Mouse (Mus musculus) erythroid progenitor cell, adult 5-6 weeks (primary cell): ENCODE results near the gene AI481877. TPM values are rescaled to one million over a fixed set of nuclear protein-coding genes. Genes with fewer than 3 reads are reported as not detected.

Experiments used
- ATAC-seq: replicated peaks from 2 replicates; pipeline ENCODE4 v1.8.0; 2016; ENCODE audit warnings: moderate number of reproducible peaks, mild to moderate bottlenecking, moderate TSS enrichment, inconsistent platforms; ENCODE audit not compliant: poor library complexity, low FRiP score, severe bottlenecking
- total RNA-seq, 2 experiments: library from RNA; stranded (forward) in 1 of 2; stranded (reverse) in 1 of 2; fragments of 150-400 nt in 1 of 2; fragments of 186-747, 209-891 nt in 1 of 2; gene quantifications; 2 replicates each; pipeline versions ENCODE4 v1.2.3 to v1.2.4; 2015 to 2017; ENCODE audit warnings: low replicate concordance in 2 of 2

AI481877 gene
- total RNA-seq, 2 experiments from 2014 or later = not detected

DNA sequence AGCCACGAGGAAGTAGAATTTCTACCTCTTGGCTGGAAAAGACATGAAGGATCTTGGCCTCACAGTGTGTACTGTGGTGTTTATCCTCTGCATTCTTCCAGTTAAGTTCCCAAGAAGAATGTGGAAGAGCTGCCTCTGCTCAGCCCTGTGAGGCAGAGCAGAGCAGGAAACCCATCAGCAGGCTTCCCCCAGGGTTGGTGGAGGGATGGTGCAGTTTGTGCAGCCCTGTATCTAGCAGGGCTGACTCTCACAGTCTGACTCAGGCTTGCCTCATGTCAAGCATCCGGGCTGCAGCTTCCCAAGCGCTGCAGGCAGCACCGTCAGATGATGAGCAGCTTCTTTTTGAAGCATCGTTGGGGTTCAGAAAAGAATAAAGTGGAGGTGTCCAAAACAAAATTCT lies 10.3 kb upstream of the AI481877 start:
- no peak for ATAC-seq

DNA sequence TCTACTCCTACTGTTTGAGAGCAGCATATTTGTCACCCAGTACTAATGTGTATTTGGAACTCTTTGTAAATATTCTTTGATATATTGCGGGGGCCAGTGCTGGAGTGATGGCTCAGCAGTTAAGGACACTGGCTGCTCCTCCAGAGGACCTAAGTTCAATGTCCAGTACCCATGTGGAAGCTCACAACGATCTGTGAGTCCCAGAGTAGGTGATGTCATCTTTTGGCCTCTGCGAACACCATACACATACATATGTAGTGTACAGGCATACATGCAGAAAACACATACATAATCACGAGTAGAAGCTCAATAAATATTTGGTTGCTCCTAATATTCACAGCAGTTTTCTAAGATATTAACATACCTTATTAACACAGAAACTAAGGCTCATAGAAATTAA lies 9.8 kb downstream of the AI481877 start:
- no peak for ATAC-seq

DNA sequence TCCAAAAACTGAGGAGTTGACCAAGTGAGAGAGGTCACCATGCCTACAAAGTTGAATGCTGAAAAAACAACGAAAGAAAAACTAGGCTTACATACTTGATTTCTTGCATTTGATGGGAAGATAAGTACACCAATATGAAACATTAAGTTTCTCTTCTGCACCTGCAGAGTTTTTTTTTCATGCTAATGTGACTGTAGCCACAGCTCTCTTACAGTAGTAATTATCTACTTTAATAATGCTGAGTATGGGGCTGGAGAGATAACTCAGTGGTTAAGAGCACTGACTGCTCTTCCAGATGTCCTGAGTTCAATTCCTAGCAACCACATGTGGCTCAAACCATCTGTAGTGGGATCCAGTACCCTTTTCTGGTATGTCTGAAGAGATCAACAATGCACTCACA lies 13.7 kb downstream of the AI481877 start:
- no peak for ATAC-seq

DNA sequence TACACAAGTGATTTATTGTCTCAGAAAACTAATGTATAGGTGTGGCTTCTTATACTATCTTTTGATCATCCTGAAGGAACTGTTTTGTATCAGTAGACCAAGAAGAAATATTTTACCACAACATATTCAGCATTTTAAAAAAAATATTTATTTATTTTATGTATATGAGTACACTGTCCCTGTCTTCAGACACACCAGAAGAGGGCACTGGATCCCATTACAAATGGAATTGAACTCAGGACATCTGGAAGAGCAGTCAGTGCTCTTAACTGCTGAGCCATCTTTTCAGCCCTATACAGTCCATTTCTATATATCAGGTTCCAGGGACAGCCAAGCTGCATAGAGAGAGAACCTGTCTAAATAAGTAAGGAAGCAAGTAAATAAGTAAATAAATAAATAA lies 15.2 kb downstream of the AI481877 start:
- no peak for ATAC-seq

DNA sequence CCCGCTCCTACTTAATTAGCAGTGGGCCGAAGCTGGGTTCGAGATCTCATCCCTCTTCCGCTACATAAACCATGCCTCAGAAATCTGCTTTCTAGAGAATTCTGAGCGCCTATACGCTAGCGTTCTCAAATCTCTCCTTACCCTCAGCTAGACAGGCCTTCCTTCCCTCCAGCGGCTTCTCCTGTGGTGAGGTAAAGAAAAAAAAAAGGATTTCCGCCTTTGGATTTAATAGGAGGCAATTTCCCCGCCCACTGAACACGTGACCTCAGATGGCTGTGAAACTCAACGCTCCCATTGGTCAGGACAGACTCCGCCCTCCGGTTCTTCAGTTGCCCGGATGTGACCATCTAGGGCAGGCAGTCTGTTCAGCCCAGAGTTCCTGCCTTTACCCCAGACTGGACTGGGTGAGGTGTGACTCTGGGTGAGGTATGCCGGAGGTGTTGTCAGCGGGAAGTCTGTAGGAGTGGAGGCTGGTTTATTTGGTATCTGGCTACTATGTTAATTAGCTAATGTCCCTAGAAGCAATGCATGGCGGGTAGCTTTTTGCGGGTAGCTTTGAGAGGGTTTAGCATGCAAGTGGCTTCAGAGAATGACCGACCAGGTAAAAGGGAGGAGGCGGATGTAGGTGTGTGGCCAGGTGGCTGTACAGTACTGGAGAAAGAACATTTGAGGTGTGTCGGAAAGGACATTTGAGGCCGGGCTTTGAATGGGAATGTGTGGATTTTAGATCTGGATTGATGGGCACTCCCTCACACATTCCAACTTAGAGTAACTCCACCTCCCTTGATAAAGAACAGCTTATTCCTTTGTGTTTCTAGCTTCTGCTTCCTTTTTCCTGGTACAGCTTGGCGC lies 20.9 kb downstream of the AI481877 start:
- no peak for ATAC-seq

DNA sequence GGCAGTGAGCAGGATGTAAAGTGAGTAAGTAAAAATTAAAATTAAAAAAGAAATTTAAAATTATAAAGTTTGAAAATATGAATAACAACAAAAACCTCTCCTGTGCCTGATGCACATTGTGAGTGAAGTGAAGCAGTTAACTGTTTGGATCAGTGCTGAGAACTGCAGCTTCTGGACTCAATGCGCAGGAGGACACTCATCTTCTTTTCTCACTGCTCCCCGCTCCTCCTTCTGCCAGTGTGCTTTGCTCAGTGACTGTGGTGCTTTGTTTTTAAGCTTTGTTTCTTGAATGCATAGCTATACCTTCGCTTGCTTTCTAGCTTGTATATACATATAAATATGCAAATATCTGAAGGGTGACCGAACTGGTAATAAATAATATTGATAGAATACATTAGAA lies 30.1 kb downstream of the AI481877 start:
- ATAC-seq = no peak

DNA sequence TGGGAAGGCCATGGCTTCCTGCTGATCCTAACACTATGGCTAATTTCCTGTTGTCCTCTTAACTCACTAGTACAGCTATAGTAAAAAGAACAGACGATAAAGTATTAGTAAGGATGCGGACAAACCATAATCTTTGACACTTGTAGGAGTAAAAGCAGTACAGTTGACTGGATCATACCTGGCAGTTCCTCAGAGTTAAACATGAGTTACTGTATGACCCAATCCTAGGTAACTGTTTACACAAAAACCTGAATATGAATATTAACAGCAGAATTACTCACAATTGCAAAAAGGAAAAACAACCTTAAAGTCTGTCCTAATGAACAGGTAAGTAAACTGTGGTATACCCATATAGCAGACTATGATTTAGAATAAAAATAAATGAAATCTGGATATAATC lies 30.9 kb downstream of the AI481877 start:
- no peak for ATAC-seq

DNA sequence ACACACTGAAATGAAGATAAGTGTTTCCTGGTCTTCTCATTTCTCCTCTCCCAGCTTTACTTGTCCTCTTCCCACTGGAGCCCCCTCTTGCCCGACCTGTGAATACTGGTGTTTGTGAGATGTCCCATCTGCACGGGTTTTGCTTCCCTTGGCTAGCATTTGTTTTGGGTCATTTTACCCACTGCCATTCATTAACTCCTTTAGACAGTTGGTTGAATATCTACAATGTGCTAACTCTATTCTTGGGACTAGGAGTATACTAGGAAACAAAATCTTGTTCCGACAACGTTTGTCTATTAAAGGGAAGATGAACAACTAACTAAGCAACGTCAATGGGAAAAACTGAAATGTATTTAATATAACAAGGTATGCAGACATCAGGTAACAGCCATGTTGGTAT lies 32.1 kb downstream of the AI481877 start:
- ATAC-seq = no peak

DNA sequence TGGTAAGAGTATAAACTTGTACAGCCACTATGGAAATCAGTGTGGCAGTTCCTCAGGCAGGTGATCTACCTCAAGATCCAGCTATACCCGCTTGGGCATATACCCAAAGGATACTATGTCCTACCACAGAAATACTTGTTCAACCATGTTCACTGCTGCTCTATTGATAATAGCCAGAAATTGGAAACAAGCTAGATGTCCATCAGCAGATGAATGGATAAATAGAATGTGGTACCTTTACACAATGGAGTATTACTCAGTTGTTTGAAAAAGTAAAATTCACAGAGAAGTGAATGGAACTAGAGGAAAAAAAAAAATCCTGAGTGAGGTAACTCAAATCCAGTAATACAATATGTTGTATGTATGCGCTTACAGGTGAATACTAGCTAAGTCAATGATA lies 34.6 kb downstream of the AI481877 start:
- ATAC-seq = no peak

DNA sequence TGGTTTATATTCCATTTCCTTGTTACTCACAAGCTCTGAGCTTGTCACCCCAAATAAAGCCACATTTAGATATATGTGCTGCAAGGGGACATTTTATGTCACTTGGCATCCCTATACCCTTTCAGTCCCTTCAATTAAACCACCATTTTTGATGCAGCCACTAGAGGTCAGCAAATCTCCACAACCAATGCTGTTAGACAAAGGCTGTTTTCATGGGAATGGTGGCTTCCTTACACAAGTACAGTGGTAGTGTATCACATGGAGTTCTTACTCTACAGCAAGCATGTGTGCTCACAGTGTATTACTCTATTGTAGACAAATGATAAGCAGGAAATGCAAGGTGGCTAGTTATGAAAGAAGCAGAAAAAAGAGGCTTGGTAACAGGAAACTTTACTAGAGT lies 42.4 kb downstream of the AI481877 start:
- no peak for ATAC-seq

DNA sequence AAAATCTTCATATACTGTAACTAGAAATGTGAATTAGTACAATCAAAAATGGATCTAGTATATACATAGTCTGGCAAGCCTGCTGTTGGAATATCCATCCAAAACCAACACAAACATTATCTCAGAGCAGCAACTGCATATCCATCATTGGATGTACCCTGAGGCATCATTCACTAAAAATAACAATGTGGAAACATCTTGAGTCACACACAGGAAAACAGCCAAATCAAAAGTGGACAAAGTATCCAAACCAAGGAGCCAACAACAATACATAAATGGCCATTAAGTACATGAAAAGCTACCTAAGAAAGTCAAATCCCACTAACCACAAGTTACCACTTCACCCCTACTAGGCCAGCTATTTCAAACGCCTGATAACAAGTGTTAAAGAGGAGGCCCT lies 49.4 kb downstream of the AI481877 start:
- ATAC-seq = no peak

DNA sequence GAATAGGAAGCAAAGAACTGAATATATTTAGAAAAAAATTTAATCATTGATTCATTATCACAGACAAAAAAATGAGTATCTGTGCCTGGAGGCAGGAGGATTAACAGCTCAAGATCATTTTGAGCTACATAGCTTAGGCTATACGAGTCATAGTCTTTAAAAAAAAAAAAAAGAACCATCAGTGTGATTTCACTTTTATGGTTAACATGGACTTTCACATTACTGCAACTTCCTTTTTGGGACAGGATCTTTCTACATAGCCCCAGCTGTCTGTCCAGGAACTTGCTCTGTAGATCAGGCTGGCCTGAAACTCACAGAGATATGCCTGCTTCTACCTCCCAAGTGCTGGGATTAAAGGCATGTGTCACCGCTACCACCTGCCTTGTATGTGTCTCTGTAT lies 55.4 kb downstream of the AI481877 start:
- no peak for ATAC-seq

DNA sequence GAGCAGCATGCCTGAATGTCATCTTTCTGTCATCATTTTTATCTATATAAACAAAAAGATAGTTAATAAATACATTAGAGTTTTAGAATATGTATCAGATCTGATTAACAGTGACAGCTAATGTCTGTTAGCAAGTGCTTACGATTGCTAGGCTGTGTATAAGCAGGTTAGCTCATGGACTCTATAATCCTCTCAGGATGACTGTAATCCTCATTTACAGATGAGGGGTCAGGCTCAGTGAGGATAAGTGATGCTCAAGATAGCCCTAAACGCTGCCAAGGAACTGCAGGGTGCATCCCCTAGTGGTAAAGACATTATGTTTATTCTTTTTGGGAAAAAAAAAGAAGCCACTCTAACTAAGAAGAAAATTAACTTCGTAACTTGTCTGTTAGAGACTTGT lies 69.5 kb downstream of the AI481877 start:
- no peak for ATAC-seq

DNA sequence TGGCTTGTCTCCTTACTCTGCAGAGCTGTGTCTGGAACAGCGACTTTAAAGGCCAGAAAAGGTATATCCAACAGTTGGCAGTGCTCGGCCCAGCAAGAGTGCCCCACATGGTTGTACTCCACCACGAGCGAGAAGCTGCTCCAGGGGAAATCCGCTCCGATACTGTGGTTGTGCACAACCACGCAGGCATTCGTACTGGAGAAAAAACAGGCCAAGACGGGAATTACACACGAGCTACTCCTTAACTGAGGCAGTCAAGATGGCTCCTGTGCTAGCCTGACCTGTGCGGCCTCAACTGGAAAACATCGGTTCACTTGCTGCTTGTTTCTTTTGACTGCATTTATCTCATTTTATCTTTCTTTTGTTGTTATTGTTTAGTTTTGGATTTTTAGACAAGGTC lies 76.3 kb downstream of the AI481877 start:
- no peak for ATAC-seq

DNA sequence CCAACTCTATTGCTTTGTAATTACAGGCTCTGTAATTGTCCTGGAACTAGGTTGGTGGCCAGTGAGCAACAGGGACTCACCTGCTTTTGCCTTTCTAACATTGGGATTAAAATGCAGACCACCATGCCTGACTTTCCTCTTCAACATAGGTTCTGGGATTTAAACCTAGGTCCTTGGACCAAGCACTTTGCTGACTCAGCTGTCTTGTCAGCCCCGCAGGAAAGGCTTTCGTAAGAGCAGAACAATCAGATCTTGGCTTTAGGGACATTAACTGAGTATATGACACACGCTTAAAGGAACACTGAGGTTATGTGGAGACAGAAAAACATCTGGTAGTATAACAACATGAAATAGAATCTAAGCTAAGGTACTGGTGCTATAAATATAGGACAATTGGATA lies 80.9 kb downstream of the AI481877 start:
- no peak for ATAC-seq

DNA sequence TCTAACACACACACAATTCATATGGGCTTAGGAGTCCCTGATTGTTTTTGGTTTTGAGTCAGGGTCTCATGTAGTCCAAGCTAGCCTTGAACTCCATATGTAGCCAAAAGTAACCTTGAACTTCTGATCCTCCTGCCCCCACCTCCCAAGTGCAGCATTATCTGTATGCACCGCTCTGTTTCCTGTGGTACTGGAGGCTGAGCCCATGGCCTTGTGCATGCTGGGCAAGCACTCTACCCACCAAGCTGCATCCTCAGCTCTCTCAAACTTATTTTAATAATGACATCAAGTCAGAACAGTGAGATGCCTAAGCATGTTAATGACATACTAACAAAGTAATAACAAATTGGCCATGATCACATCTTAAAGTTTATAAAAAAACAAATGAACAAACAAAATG lies 87.7 kb downstream of the AI481877 start:
- ATAC-seq = no peak

DNA sequence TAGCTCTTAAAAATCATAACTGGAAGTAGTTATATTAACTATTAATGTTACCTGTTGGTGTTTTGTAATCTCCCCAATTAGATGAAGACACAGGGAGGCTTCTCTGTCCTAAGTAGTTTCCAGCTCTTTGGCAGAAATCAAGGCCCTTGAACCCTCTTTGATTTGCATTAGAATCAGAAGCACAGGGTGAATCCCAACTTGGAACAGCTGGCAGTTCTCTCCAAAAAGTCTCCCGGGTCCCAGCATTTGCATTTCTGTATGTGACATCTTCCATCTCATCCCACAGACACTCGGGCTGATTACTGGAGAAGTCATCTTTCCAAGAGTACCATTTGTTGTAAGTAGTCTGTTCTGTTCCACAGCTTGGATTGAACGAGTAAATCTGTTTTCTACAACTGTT lies 91.6 kb downstream of the AI481877 start:
- ATAC-seq = no peak

DNA sequence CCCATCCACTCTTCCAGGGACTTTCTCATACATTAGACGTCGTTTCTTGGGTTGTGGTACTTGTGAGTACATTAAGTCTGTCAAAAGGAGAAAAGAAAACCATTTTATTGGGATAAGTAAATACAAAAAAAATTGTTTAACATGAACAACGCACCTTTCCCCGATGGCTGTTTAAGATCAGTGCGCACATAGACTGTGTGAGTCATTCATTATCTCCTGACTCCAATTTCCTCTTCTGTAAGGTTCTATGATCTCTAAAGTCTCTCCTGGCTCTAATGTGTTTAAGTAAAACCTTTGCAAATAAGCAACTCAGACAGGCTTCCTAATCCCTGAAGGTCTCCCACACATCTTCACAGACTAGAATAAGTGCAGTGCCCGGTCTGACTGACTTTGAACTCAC lies 94.9 kb downstream of the AI481877 start:
- ATAC-seq = no peak

DNA sequence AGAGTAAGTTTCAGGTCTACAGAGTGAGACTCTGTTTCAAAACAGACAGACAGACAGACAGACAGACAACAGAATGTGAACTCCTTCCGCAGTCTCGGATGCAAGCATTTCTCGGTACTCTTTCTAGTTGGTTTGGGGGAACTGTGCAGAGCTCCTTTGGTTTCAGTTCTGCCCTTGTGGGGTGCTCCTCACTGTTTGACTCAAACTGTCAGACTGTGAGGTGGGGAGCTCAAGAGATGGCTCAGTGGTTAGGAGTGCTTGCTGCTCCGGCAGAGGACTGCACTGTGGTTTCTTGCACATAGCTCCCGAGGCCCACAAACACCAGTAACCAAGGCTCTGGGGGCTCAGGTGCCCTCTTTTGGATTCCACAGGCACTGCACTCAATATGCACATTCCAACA lies 95.7 kb downstream of the AI481877 start:
- no peak for ATAC-seq

DNA sequence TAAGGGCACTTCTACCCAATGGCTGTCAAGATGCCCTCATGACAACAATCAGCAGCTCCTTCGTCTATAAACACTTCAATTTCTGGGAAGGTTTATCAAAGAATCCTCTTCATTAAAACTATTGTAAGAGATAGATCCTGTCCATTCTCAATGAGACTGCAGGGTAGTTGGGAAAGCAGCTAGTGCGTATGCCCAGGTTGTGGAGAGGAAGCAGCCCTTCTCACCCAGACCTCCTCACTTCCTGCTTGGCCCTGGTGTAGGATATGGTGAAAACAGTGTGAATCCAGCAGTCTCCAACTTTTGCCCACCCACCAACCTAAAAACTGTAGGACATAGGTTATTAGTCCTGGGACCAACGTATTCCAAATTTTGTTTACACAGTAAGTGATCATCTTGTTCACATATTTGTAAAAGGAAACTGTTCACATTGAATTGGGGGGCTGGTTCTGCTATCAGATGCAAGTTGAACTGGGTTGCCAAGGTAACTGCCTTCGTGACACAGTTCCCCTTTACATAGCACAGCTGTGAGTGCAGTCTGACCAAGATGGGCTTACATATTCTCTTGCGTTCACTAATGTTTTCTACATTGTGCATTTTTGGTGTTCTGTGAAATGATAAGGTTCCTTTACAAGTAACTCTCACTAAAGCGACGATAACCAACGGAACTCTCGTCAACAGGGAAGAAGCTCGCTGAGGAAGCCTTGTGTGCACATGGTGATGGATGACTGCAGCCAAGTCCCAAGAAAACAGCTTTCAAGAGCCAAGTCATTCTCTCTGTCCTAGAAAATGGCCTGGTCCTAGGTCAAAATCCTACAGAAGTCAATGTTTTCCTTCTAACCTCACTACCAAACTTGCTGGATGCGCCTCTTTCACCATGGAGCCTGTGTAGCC lies 98.1 kb downstream of the AI481877 start:
- ATAC-seq = no peak

DNA sequence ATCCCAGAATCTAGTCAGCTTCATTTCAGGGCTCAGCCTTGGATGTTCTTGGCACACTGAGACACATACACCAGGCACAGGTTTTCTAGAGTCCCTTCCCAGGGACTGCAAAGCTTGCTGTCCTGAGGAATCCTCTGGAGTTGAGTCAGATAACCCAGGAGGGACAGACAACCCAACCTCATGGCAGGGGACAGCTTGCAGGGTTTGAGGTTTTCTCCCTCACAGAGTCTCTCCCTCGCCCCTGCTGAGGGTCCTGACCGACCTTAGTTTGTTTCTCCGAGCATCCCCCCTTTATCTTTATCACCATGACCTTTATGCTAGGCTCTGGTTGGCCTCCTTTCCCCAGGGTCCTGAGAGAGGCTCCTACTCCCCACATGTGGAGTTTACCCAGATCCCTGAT lies 101.3 kb downstream of the AI481877 start:
- no peak for ATAC-seq
